Mouse (Mus musculus): Measurements from ENCODE around the gene Gimap4. TPM values are rescaled to one million over a fixed set of nuclear protein-coding genes. Genes with fewer than 3 reads are reported as not detected.

Gimap4 gene
- total RNA-seq, 2 experiments from 2014 or later = 50.2 to 52.8 TPM

- DNase-seq = no peak
Observed at GRCm38 (mm10) chr6:48700251-48701075, 16.1 kb downstream of the Gimap4 start.

GRCm38 (mm10) chr6:48702146-48702545 is 17.8 kb downstream of the Gimap4 start:
- no peak for DNase-seq

GRCm38 (mm10) chr6:48702601-48703000 is 18.3 kb downstream of the Gimap4 start:
- no peak for DNase-seq

- no peak for DNase-seq
Observed at GRCm38 (mm10) chr6:48704146-48704545, 19.8 kb downstream of the Gimap4 start.

GRCm38 (mm10) chr6:48706130-48706529 is 21.8 kb downstream of the Gimap4 start:
- no peak for DNase-seq

GRCm38 (mm10) chr6:48718455-48718854 is 34.1 kb downstream of the Gimap4 start, which contains the start of the genes Gm28053 and Gimap7:
TSS of gene Gm28053 (plus strand) at chr6:48718607.
TSS of gene Gimap7 (plus strand) at chr6:48718621.
- no peak for DNase-seq

- no peak for DNase-seq
Observed at GRCm38 (mm10) chr6:48720326-48720725, 36.0 kb downstream of the Gimap4 start.

GRCm38 (mm10) chr6:48723468-48723867 is 39.1 kb downstream of the Gimap4 start:
- DNase-seq = no peak

- peak; percentile 51 for DNase-seq
Observed at GRCm38 (mm10) chr6:48725476-48725875, 41.1 kb downstream of the Gimap4 start.

- no peak for DNase-seq
Observed at GRCm38 (mm10) chr6:48727761-48728160, 43.4 kb downstream of the Gimap4 start.

GRCm38 (mm10) chr6:48732864-48733304 is 48.5 kb downstream of the Gimap4 start:
- no peak for DNase-seq

- DNase-seq = no peak
Observed at GRCm38 (mm10) chr6:48733660-48734059, 49.3 kb downstream of the Gimap4 start.

GRCm38 (mm10) chr6:48737053-48737452 is 52.7 kb downstream of the Gimap4 start:
- DNase-seq = no peak

- DNase-seq = no peak
Observed at GRCm38 (mm10) chr6:48737688-48738087, 53.3 kb downstream of the Gimap4 start.

- peak; percentile 29 for DNase-seq
Observed at GRCm38 (mm10) chr6:48738961-48739779, 54.8 kb downstream of the Gimap4 start, which contains the start of gene Gimap1. TSS of gene Gimap1 (plus strand) at chr6:48739054.

GRCm38 (mm10) chr6:48739780-48740055 is 55.4 kb downstream of the Gimap4 start:
- DNase-seq = no peak

- DNase-seq = no peak
Observed at GRCm38 (mm10) chr6:48740501-48741169, 56.3 kb downstream of the Gimap4 start.

GRCm38 (mm10) chr6:48741273-48741672 is 56.9 kb downstream of the Gimap4 start:
- no peak for DNase-seq

Data from adrenal gland, postnatal 10 days (tissue).